Mouse (Mus musculus) midbrain, embryonic 11.5 days (tissue): Measurements from ENCODE around the gene Ptprb. TPM values are rescaled to one million over a fixed set of nuclear protein-coding genes. Genes with fewer than 3 reads are reported as not detected.

ENCODE experiments used
- polyA plus RNA-seq: library from polyadenylated mRNA; unstranded; fragments of >200 nt; fragmentation: Nextera tagmentation; extraction: Ambion mirVana; gene quantifications from 2 replicates; pipeline ENCODE4 v1.2.1, GENCODE M21; 2014

The Ptprb gene
- polyA plus RNA-seq, 1 experiment from 2014 or later: 2.9 TPM

Other genes with a start within 250 kb of the Ptprb start
- gene 4933416C03Rik, start 161.6 kb upstream of the Ptprb start, polyA plus RNA-seq: 0.08 TPM in 1 of 2 replicates, not detected in the other
- 9.5 and 11.2 TPM in 2 replicates for gene Kcnmb4, start 198.4 kb downstream of the Ptprb start, polyA plus RNA-seq